Mouse (Mus musculus): ENCODE data around the gene Eea1. TPM values are rescaled to one million over a fixed set of nuclear protein-coding genes. Genes with fewer than 3 reads are reported as not detected.
"Not testable (repeated sequence)": the region's sequence is repeated elsewhere in the genome, so short reads cannot be mapped to it uniquely, and the experiment has no call there.

The Eea1 gene
- polyA plus RNA-seq, 1 experiment from 2014 or later: 24.0 TPM

- Histone ChIP-seq H3K27ac (replicated peaks; ENCODE audit: low read depth, low read length) (no peak overlapping the region), H3K9me3 (ENCODE audit: control insufficient read depth, low read length) (no peaks in the 10 kb centered on the region), H3K9ac (ENCODE audit: low read depth, low read length) (no peak overlapping the region), H3K27me3 (replicated peaks; ENCODE audit: control insufficient read depth, insufficient read depth, low read length) (no peaks in the 10 kb centered on the region), H3K4me3 (ENCODE audit: low read depth, low read length) (no peak overlapping the region), H3K4me2 (ENCODE audit: low read depth, low read length) (no peak overlapping the region), H3K36me3 (ENCODE audit: control insufficient read depth, insufficient read depth, low read length) (no peaks in the 10 kb centered on the region), H3K4me1 (ENCODE audit: control insufficient read depth, insufficient read depth, low read length) (no peaks in the 10 kb centered on the region)
- no peak for ATAC-seq (ENCODE audit: low read depth)
- DNase-seq (ENCODE audit: low spot score): no peak
- 86% methylated on average over 6 of the region's 6 CpGs for WGBS
Measured at GRCm38 (mm10) chr10:95904668-95905067, 35.8 kb upstream of the Eea1 start.

GRCm38 (mm10) chr10:95909246-95909909, 31.1 kb upstream of the Eea1 start:
- Histone ChIP-seq H3K9me3 (ENCODE audit: control insufficient read depth, low read length) (0 out of 2 replicates have a peak, but pooled peaks cover 3% of the 10 kb centered on the region), H3K4me2 (ENCODE audit: low read depth, low read length) (no peak overlapping the region), H3K4me3 (ENCODE audit: low read depth, low read length) (no peak overlapping the region), H3K27ac (replicated peaks; ENCODE audit: low read depth, low read length) (no peak overlapping the region), H3K4me1 (ENCODE audit: control insufficient read depth, insufficient read depth, low read length) (no peaks in the 10 kb centered on the region), H3K36me3 (ENCODE audit: control insufficient read depth, insufficient read depth, low read length) (no peaks in the 10 kb centered on the region), H3K9ac (ENCODE audit: low read depth, low read length) (no peak overlapping the region), H3K27me3 (replicated peaks; ENCODE audit: control insufficient read depth, insufficient read depth, low read length) (no peaks in the 10 kb centered on the region)
- ATAC-seq (ENCODE audit: low read depth): no peak
- no peak for DNase-seq (ENCODE audit: low spot score)
- 77% methylated on average over 4 of the region's 4 CpGs for WGBS

- DNase-seq (ENCODE audit: low spot score) (peak; percentile 47), ATAC-seq (ENCODE audit: low read depth) (no peak)
- Histone ChIP-seq H3K36me3 (ENCODE audit: control insufficient read depth, insufficient read depth, low read length) (no peaks in the 10 kb centered on the region), H3K4me3 (ENCODE audit: low read depth, low read length) (no peak overlapping the region), H3K9ac (ENCODE audit: low read depth, low read length) (no peak overlapping the region), H3K27ac (replicated peaks; ENCODE audit: low read depth, low read length) (no peak overlapping the region), H3K27me3 (replicated peaks; ENCODE audit: control insufficient read depth, insufficient read depth, low read length) (no peaks in the 10 kb centered on the region), H3K4me1 (ENCODE audit: control insufficient read depth, insufficient read depth, low read length) (no peaks in the 10 kb centered on the region), H3K4me2 (ENCODE audit: low read depth, low read length) (no peak overlapping the region), H3K9me3 (ENCODE audit: control insufficient read depth, low read length) (0 out of 2 replicates have a peak, but pooled peaks cover 3% of the 10 kb centered on the region)
- 44% methylated on average over 5 of the region's 5 CpGs for WGBS
Measured at GRCm38 (mm10) chr10:95911016-95911415, 29.4 kb upstream of the Eea1 start.

- 0 out of 2 replicates have a peak, but pooled peaks cover 3% of the 10 kb centered on the region for H3K9me3 ChIP-seq (ENCODE audit: control insufficient read depth, low read length)
- H3K27me3 ChIP-seq (replicated peaks; ENCODE audit: control insufficient read depth, insufficient read depth, low read length): no peaks in the 10 kb centered on the region
- no peak overlapping the region for H3K9ac ChIP-seq (ENCODE audit: low read depth, low read length)
- no peak overlapping the region for H3K4me2 ChIP-seq (ENCODE audit: low read depth, low read length)
- H3K36me3 ChIP-seq (ENCODE audit: control insufficient read depth, insufficient read depth, low read length): no peaks in the 10 kb centered on the region
- H3K27ac ChIP-seq (replicated peaks; ENCODE audit: low read depth, low read length): no peak overlapping the region
- no peak overlapping the region for H3K4me3 ChIP-seq (ENCODE audit: low read depth, low read length)
- WGBS: 81% methylated on average over 5 of the region's 5 CpGs
- ATAC-seq (ENCODE audit: low read depth): no peak
- DNase-seq (ENCODE audit: low spot score): no peak
- peaks cover 9% of the 10 kb centered on the region; the same call in 1 of the 2 replicates for H3K4me1 ChIP-seq (ENCODE audit: control insufficient read depth, insufficient read depth, low read length)
Measured at GRCm38 (mm10) chr10:95914434-95915174, 25.8 kb upstream of the Eea1 start.

DNA sequence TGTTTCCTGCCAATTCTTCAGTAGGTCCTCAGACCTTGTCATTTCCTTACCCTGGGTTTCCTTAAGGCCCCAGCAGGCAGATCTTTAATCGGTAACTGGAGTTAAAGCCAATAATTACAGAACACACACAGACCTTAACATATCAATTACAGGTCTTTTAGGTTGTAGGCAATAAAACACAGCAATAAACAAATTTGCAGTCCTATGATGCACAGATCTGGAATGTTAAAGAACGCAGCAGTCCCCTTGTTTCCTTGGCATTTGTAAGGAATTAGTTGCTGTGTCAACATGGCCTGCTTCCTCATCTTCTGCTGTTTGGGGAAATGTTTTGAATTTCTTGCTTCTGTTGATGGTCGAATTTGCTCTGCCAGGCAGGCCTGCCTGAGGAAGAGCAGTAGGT, 21.7 kb upstream of the Eea1 start:
- Histone ChIP-seq H3K9ac (ENCODE audit: low read depth, low read length) (no peak overlapping the region), H3K4me3 (ENCODE audit: low read depth, low read length) (no peak overlapping the region), H3K27ac (replicated peaks; ENCODE audit: low read depth, low read length) (no peak overlapping the region), H3K36me3 (ENCODE audit: control insufficient read depth, insufficient read depth, low read length) (no peaks in the 10 kb centered on the region), H3K9me3 (ENCODE audit: control insufficient read depth, low read length) (no peaks in the 10 kb centered on the region), H3K4me1 (ENCODE audit: control insufficient read depth, insufficient read depth, low read length) (peaks cover 9% of the 10 kb centered on the region; the same call in 1 of the 2 replicates), H3K4me2 (ENCODE audit: low read depth, low read length) (no peak overlapping the region), H3K27me3 (replicated peaks; ENCODE audit: control insufficient read depth, insufficient read depth, low read length) (no peaks in the 10 kb centered on the region)
- 23% methylated on average over 3 of the region's 3 CpGs for WGBS
- peak; percentile 14 for DNase-seq (ENCODE audit: low spot score)
- peak; percentile 41; the same call in 1 of the 2 replicates for ATAC-seq (ENCODE audit: low read depth)

GRCm38 (mm10) chr10:95923263-95924217, 16.9 kb upstream of the Eea1 start:
- peaks cover 3% of the 10 kb centered on the region; the same call in 1 of the 2 replicates for H3K4me1 ChIP-seq (ENCODE audit: control insufficient read depth, insufficient read depth, low read length)
- no peaks in the 10 kb centered on the region for H3K27me3 ChIP-seq (replicated peaks; ENCODE audit: control insufficient read depth, insufficient read depth, low read length)
- H3K4me2 ChIP-seq (ENCODE audit: low read depth, low read length): no peak overlapping the region
- H3K9me3 ChIP-seq (ENCODE audit: control insufficient read depth, low read length): no peaks in the 10 kb centered on the region
- WGBS: 74% methylated on average over 6 of the region's 6 CpGs
- no peak for ATAC-seq (ENCODE audit: low read depth)
- H3K27ac ChIP-seq (replicated peaks; ENCODE audit: low read depth, low read length): no peak overlapping the region
- no peak for DNase-seq (ENCODE audit: low spot score)
- no peak overlapping the region for H3K9ac ChIP-seq (ENCODE audit: low read depth, low read length)
- no peaks in the 10 kb centered on the region for H3K36me3 ChIP-seq (ENCODE audit: control insufficient read depth, insufficient read depth, low read length)
- H3K4me3 ChIP-seq (ENCODE audit: low read depth, low read length): no peak overlapping the region

DNA sequence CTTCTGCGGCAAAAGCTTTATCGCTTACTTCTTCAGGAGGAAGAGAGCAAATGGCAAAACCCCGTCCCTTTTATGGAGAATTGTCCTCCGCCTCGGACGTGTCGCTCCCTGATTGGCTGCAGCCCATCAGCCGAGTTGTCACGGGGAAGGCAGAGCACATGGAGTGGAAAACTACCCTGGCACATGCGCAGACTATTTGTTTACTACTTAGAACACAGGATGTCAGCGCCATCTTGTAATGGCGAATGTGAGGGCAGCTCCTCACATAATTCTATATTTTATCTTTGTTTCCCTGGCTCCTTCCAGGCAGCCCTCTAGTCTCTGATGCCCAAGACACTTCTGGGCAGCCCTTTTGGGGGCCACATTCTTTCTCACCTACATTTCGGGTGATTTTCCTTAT, 6.8 kb upstream of the Eea1 start:
- not testable (repeated sequence) for H3K4me3 ChIP-seq (ENCODE audit: low read depth, low read length); H3K9ac ChIP-seq (ENCODE audit: low read depth, low read length); H3K27me3 ChIP-seq (replicated peaks; ENCODE audit: control insufficient read depth, insufficient read depth, low read length); ATAC-seq (ENCODE audit: low read depth); DNase-seq (ENCODE audit: low spot score); H3K4me2 ChIP-seq (ENCODE audit: low read depth, low read length); H3K9me3 ChIP-seq (ENCODE audit: control insufficient read depth, low read length); H3K36me3 ChIP-seq (ENCODE audit: control insufficient read depth, insufficient read depth, low read length); H3K27ac ChIP-seq (replicated peaks; ENCODE audit: low read depth, low read length); H3K4me1 ChIP-seq (ENCODE audit: control insufficient read depth, insufficient read depth, low read length)
- 92% methylated on average over 13 of the region's 13 CpGs for WGBS

Measured in embryonic facial prominence, embryonic 14.5 days (tissue).